Mouse (Mus musculus) hindbrain, embryonic 13.5 days (tissue): ENCODE data around the gene Lef1. TPM values are rescaled to one million over a fixed set of nuclear protein-coding genes. Genes with fewer than 3 reads are reported as not detected.

ENCODE experiments used
- ATAC-seq: fragments of 200-750 bp; cut with Nextera tagmentation; 2 replicates; pipeline ENCODE4 v1.8.0; 2017; ENCODE audit warnings: moderate TSS enrichment; ENCODE audit not compliant: low FRiP score
- H3K27ac ChIP-seq: fragments of 300-500 bp; sonication (generic); 2 replicates; pipeline ENCODE4 v1.5.1; 2015; ENCODE audit warnings: inconsistent platforms, mild to moderate bottlenecking, moderate library complexity
- H3K27me3 ChIP-seq: fragments of 300-500 bp; sonication (generic); 2 replicates; pipeline ENCODE4 v1.6.1; 2015; ENCODE audit warnings: mild to moderate bottlenecking, inconsistent platforms
- H3K36me3 ChIP-seq: fragments of 300-500 bp; sonication (generic); 2 replicates; pipeline ENCODE4 v1.6.1; 2015; ENCODE audit warnings: mild to moderate bottlenecking, inconsistent platforms
- H3K4me1 ChIP-seq: fragments of 300-500 bp; sonication (generic); replicated peaks from 2 replicates; pipeline ENCODE4 v1.6.1; 2015; ENCODE audit warnings: inconsistent platforms
- H3K4me2 ChIP-seq: fragments of 300-500 bp; sonication (generic); 2 replicates; pipeline ENCODE4 v1.6.1; 2015; ENCODE audit warnings: inconsistent platforms, mild to moderate bottlenecking, moderate library complexity
- H3K4me3 ChIP-seq: fragments of 300-500 bp; sonication (generic); 2 replicates; pipeline ENCODE4 v1.5.1; 2015; ENCODE audit warnings: mild to moderate bottlenecking, inconsistent platforms
- H3K9ac ChIP-seq: fragments of 300-500 bp; sonication (generic); 2 replicates; pipeline ENCODE4 v1.6.1; 2015; ENCODE audit warnings: mild to moderate bottlenecking, inconsistent platforms
- H3K9me3 ChIP-seq: fragments of 300-500 bp; sonication (generic); 2 replicates; pipeline ENCODE4 v1.6.1; 2016; ENCODE audit warnings: inconsistent platforms
- WGBS: fragments of 180-500 bp; shearing (Covaris S2); methylation state at CpG from one replicate; pipeline ENCODE4 v1.1.7; 2015; 5-methylcytosine and 5-hydroxymethylcytosine counted together
- polyA plus RNA-seq: library from polyadenylated mRNA; unstranded; fragments of >200 nt; fragmentation: Nextera tagmentation; extraction: Ambion mirVana; gene quantifications from 2 replicates; pipeline ENCODE4 v1.2.1, GENCODE M21; 2015

Lef1 gene
- polyA plus RNA-seq, 1 experiment from 2014 or later, result 13.5 TPM

- Histone ChIP-seq H3K9me3 (no peaks in the 10 kb centered on the region), H3K36me3 (no peaks in the 10 kb centered on the region), H3K9ac (no peak overlapping the region), H3K27me3 (no peaks in the 10 kb centered on the region), H3K27ac (no peak overlapping the region), H3K4me1 (peaks cover 2% of the 10 kb centered on the region; the same call in 1 of the 2 replicates), H3K4me2 (no peak overlapping the region), H3K4me3 (no peak overlapping the region)
- ATAC-seq, result no peak
- 87% methylated on average over 8 of the region's 8 CpGs for WGBS
Measured at GRCm38 (mm10) chr3:131265516-131265915, 155.2 kb downstream of the Lef1 start.

GRCm38 (mm10) chr3:131266366-131267050 is 156.2 kb downstream of the Lef1 start:
- Histone ChIP-seq H3K27me3 (0 out of 2 replicates have a peak, but pooled peaks cover 3% of the 10 kb centered on the region), H3K4me2 (no peak overlapping the region), H3K36me3 (no peaks in the 10 kb centered on the region), H3K9ac (no peak overlapping the region), H3K4me1 (peaks cover 12% of the 10 kb centered on the region), H3K4me3 (no peak overlapping the region), H3K27ac (no peak overlapping the region), H3K9me3 (no peaks in the 10 kb centered on the region)
- 94% methylated on average over 3 of the region's 3 CpGs for WGBS
- no peak for ATAC-seq

- Histone ChIP-seq H3K9ac (no peak overlapping the region), H3K4me2 (peak overlapping the region; percentile 87), H3K36me3 (no peaks in the 10 kb centered on the region), H3K4me1 (peaks cover 12% of the 10 kb centered on the region), H3K27ac (no peak overlapping the region), H3K4me3 (0 out of 2 replicates have a peak overlapping the region, but pooled peaks have one; percentile 68), H3K27me3 (0 out of 2 replicates have a peak, but pooled peaks cover 3% of the 10 kb centered on the region), H3K9me3 (no peaks in the 10 kb centered on the region)
- 48% methylated on average over 6 of the region's 6 CpGs for whole genome bisulfite sequencing
- no peak for ATAC-seq
Measured at GRCm38 (mm10) chr3:131270381-131270780, 160.1 kb downstream of the Lef1 start.

- WGBS, result 11% methylated on average over 8 of the region's 8 CpGs
- Histone ChIP-seq H3K36me3 (no peaks in the 10 kb centered on the region), H3K9me3 (no peaks in the 10 kb centered on the region), H3K4me2 (peak overlapping the region; percentile 87), H3K4me1 (peaks cover 12% of the 10 kb centered on the region), H3K4me3 (peak overlapping the region; percentile 68), H3K27ac (no peak overlapping the region), H3K9ac (peak overlapping the region; percentile 74), H3K27me3 (0 out of 2 replicates have a peak, but pooled peaks cover 3% of the 10 kb centered on the region)
- peak; percentile 46 for ATAC-seq
Measured at GRCm38 (mm10) chr3:131271157-131271556, 160.9 kb downstream of the Lef1 start.

- WGBS, result under 1% methylated on average over 54 of the region's 54 CpGs
- H3K9me3 ChIP-seq, result no peaks in the 10 kb centered on the region
- H3K9ac ChIP-seq, result peak within 1 kb of the TSS; percentile 74
- H3K4me2 ChIP-seq, result peak within 1 kb of the TSS; percentile 87
- H3K27me3 ChIP-seq, result 0 out of 2 replicates have a peak, but pooled peaks cover 3% of the 10 kb centered on the region
- H3K4me1 ChIP-seq, result peaks cover 12% of the 10 kb centered on the region
- peak; percentile 93 for ATAC-seq
- peak within 1 kb of the TSS; percentile 68 for H3K4me3 ChIP-seq
- H3K36me3 ChIP-seq, result no peaks in the 10 kb centered on the region
- peak within 1 kb of the TSS; percentile 48 for H3K27ac ChIP-seq
Measured at GRCm38 (mm10) chr3:131271559-131272373, 161.5 kb downstream of the Lef1 start, which contains the start of gene Hadh. TSS of gene Hadh (minus strand) at chr3:131272101.

GRCm38 (mm10) chr3:131272374-131273100 is 162.3 kb downstream of the Lef1 start:
- no peak for ATAC-seq
- 69% methylated on average over 10 of the region's 10 CpGs for WGBS
- H3K4me1 ChIP-seq, result peaks cover 12% of the 10 kb centered on the region

More at GRCm38 (mm10) chr3:131272374-131273100, 162.3 kb downstream of the Lef1 start:
- H3K9ac ChIP-seq, result peak overlapping the region; percentile 74
- 0 out of 2 replicates have a peak, but pooled peaks cover 3% of the 10 kb centered on the region for H3K27me3 ChIP-seq
- H3K27ac ChIP-seq, result no peak overlapping the region
- peak overlapping the region; percentile 87 for H3K4me2 ChIP-seq
- no peaks in the 10 kb centered on the region for H3K9me3 ChIP-seq
- H3K4me3 ChIP-seq, result peak overlapping the region; percentile 68
- H3K36me3 ChIP-seq, result no peaks in the 10 kb centered on the region

Other genes starting within 250 kb of the Lef1 start
- 33.1 and 34.1 TPM in 2 replicates for gene Hadh, start 161.6 kb downstream of the Lef1 start, polyA plus RNA-seq
- gene Cyp2u1, start 192.8 kb downstream of the Lef1 start, polyA plus RNA-seq, result 5.4 and 6.0 TPM in 2 replicates